Mouse (Mus musculus): Measurements from ENCODE around the gene Axdnd1.
"Not testable (repeated sequence)": the region's sequence is repeated elsewhere in the genome, so short reads cannot be mapped to it uniquely, and the experiment has no call there.

Gene Axdnd1

GRCm38 (mm10) chr1:156323126-156323525 lies 97.8 kb downstream of the Axdnd1 start:
- no peak for DNase-seq

DNA sequence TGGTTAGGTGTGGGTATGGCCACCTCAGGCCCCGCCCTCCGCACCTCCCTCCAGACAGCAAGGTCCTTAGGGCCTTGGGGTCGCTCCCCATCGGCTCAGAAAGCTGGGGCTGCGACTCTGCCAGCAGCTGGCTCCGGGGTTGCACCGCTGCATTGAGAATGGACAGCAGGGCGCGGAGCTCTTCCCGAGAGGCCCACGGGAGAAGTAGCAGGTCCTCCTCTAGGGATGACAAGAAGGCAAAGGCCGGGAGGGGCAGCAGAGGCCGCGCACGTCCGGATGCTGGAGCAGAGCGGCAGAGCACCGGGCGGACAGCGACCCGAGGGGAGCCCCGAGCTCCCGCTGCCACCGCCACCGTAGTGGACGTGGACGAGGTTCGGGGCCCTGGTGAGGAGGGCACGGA lies 110.3 kb downstream of the Axdnd1 start, which contains the start of gene Nphs2:
TSS of gene Nphs2 (plus strand) at position 98 of the 400 bp plus-strand sequence.
- DNase-seq, result peak; percentile 29

GRCm38 (mm10) chr1:156308595-156308994 lies 112.4 kb downstream of the Axdnd1 start:
- DNase-seq, result no peak

DNA sequence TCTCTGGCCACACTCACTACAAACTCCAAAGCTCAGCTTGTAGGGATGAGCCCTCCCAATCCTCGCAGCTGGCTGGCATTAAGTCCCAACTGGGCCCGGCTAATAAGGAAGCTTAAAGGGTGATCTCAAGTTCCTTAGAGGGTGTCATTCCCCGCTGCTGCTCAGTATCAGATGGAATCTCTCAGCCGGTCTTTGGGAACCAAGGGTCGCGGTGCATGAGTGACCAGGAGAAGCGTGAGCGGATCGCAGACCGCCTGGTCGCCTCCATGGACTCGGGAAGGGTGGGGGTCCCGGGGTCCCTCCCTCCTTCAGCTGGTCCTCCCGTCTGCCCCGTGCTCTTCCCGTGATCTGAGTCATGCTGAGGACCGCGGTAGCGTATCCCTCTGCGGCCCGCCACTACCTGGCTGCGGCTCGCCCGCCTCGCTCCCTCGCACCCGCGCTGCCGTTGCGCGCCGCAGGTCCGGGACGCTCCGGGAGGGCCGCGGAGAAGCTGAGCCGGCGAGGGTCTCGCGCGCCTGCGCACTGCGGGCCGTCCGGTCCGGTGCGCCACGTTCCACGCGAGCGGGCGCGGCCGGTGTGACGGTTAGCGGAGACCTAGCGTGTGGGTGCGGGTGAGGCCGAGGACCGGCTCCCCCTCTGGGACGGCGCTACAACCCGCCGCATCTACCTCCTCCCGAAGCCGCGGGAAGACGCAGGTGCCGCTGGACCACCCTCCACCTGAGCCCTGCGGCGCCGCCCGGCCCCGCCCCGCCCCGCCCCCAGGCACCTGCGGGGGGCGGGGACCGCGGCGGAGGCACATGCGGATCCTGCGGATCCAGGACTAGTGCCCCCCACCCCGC lies 117.8 kb downstream of the Axdnd1 start, which contains the start of gene Tdrd5:
TSS of gene Tdrd5 (minus strand) at position 754 of the 839 bp plus-strand sequence.
- DNase-seq, result peak; percentile 72

- no peak for DNase-seq
These were observed 130.9 kb downstream of the Axdnd1 start for GRCm38 (mm10) chr1:156290016-156290415.

DNA sequence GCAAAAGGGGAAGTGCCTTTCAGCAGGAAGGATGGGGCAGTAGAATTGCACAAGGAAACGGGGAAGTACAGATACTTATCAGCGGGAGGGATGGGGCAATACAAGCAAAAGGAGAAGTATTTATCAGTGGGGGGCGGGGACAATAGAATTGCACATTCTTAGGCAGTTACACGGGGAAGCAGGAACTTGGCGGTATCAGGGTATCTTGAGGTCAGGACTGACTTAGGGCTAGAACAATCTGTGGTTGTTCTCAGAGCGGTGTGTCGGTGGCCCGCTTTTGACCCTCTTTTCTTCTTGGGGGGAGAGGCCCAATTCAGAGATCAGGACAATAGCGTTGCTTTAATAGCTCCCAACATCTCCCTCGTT lies 131.8 kb downstream of the Axdnd1 start:
- DNase-seq, result not testable (repeated sequence)

- no peak for DNase-seq
These were observed 132.3 kb downstream of the Axdnd1 start for GRCm38 (mm10) chr1:156288556-156289221.

DNA sequence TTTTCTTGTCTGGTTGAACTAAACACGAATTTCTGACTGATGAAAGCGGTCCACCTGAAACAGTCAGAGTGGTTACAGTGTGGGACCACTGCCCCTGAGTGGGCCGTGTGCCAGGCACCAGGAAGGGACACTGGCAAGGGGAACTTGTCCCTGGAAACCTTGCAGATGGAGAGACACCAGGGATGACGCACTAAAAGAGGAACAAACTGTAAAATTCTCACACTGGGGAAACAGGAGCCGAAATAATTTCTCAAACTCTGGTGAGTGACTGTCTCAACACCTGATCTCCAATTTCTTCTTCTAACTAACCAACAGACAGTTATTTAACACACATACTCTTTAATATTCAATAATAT lies 135.4 kb downstream of the Axdnd1 start:
- DNase-seq, result no peak

DNA sequence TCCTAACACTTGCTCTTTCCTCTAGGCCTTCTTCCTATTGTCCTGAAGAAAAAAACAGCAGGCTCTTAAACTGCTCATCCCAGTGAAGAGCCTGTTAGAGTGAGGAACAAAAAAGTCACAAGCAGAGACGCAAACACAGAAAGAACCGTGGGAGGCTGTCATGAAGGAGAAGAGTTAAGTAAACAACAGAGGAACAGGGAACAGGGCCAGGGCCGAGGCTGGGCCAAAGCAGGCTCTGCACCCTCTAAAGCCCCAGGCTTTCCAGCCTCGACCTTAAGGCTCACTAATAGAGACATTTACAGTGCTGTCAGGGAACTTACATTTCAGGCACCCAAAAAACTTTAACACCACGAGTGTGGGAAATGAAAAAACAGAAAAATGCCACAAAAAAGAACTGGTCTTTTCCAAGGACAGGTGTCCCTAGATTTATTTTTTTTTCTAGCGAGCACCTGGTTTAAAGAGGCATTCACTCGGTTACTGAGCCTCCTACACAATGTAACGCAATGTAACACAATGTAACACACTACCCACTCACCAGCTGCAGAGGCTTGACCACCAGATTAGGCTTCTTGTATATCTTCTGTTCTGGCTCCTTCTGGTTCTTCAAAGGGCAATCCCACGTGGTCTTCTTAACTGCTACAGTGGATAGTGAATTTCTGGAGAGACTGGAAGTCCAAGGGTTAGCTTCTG lies 136.0 kb downstream of the Axdnd1 start:
- DNase-seq, result no peak

- DNase-seq, result peak; percentile 29
These were observed 136.8 kb downstream of the Axdnd1 start for GRCm38 (mm10) chr1:156284207-156284606.

DNA sequence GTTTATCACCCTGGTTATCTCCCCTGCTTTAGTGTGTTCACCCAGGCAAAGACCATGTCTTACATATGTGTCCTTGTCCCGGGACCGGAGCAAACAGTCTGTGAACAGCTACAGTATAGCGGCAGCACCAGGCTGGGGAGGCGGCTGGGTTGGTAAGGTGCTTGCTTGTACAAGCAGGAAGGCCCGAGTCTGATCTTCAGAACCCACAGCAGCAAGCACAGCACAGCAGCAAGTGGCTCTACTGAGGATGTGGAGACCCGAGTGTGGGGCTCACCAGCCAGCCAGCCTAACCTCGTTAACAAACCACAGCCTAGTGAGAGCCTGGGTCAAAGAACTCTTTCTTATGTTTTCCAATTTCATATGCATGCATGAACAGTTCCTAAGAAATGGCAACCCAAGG lies 140.8 kb downstream of the Axdnd1 start:
- peak; percentile 60 for DNase-seq

DNA sequence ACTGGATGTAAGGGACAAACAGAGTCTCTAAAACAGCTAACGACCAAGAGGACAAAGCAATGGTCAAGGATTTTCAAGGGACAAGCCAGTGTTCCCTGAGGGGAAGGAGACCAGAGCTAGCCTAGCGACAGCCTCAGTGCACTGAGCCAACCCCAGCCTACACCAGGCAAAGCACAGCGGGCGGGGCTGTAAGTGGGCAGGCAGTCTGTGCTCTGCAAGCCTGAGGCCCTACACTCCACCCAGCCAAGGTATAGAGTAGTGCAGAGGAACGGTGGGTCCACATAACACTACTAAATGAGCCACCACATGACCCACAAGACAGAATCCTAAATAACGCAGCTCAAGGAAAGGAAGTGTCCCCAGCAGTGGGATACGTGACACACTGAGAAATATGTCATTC lies 147.3 kb downstream of the Axdnd1 start:
- DNase-seq, result no peak

Data from thymus, postnatal 25 days (tissue).